Mouse (Mus musculus) stomach, embryonic 15.5 days (tissue): Measurements from ENCODE around the gene Gm17949. TPM values are rescaled to one million over a fixed set of nuclear protein-coding genes. Genes with fewer than 3 reads are reported as not detected.
"Not testable (repeated sequence)": the region's sequence is repeated elsewhere in the genome, so short reads cannot be mapped to it uniquely, and the experiment has no call there.

Source experiments
- ATAC-seq: fragments of 200-750 bp; cut with Nextera tagmentation; 2 replicates; pipeline ENCODE4 v1.8.0; 2017; ENCODE audit warnings: low read depth, moderate number of reproducible peaks, moderate TSS enrichment; ENCODE audit not compliant: insufficient read depth, low FRiP score
- H3K27ac ChIP-seq: fragments of 300-500 bp; sonication (generic); 2 replicates; pipeline ENCODE4 v1.5.1; 2015; ENCODE audit warnings: mild to moderate bottlenecking, inconsistent platforms
- H3K27me3 ChIP-seq: fragments of 300-500 bp; sonication (generic); replicated peaks from 2 replicates; pipeline ENCODE4 v1.6.1; 2015; ENCODE audit warnings: inconsistent platforms
- H3K36me3 ChIP-seq: fragments of 300-500 bp; sonication (generic); 2 replicates; pipeline ENCODE4 v1.6.1; 2015; ENCODE audit warnings: inconsistent platforms
- H3K4me1 ChIP-seq: fragments of 300-500 bp; sonication (generic); 2 replicates; pipeline ENCODE4 v1.6.1; 2015; ENCODE audit warnings: inconsistent platforms
- H3K4me2 ChIP-seq: fragments of 300-500 bp; sonication (generic); 2 replicates; pipeline ENCODE4 v1.6.1; 2015; ENCODE audit warnings: mild to moderate bottlenecking, inconsistent platforms
- H3K4me3 ChIP-seq: fragments of 300-500 bp; sonication (generic); replicated peaks from 2 replicates; pipeline ENCODE4 v1.5.1; 2015; ENCODE audit warnings: inconsistent platforms
- H3K9ac ChIP-seq: fragments of 300-500 bp; sonication (generic); 2 replicates; pipeline ENCODE4 v1.6.1; 2015; ENCODE audit warnings: inconsistent platforms
- H3K9me3 ChIP-seq: fragments of 300-500 bp; sonication (generic); 2 replicates; pipeline ENCODE4 v1.6.1; 2016; ENCODE audit warnings: inconsistent platforms
- WGBS: fragments of 180-500 bp; shearing (Covaris S2); methylation state at CpG from one replicate; pipeline ENCODE4 v1.1.7; 2015; 5-methylcytosine and 5-hydroxymethylcytosine counted together
- polyA plus RNA-seq: library from polyadenylated mRNA; unstranded; fragments of >200 nt; fragmentation: Nextera tagmentation; extraction: Ambion mirVana; gene quantifications from 2 replicates; pipeline ENCODE4 v1.2.1, GENCODE M21; 2015

Gene Gm17949
- polyA plus RNA-seq, 1 experiment from 2014 or later: 0.51 TPM

GRCm38 (mm10) chr17:57029691-57030090 lies 18.4 kb downstream of the Gm17949 start:
- peaks cover 39% of the 10 kb centered on the region for H3K36me3 ChIP-seq
- H3K4me1 ChIP-seq: peaks cover 17% of the 10 kb centered on the region
- no peak overlapping the region for H3K27ac ChIP-seq
- peak overlapping the region; percentile 97 for H3K4me3 ChIP-seq
- no peaks in the 10 kb centered on the region for H3K9me3 ChIP-seq
- no peaks in the 10 kb centered on the region for H3K27me3 ChIP-seq
- 26% methylated on average over 8 of the region's 8 CpGs for WGBS
- 0 out of 2 replicates have a peak overlapping the region, but pooled peaks have one; percentile 100 for H3K9ac ChIP-seq
- no peak for ATAC-seq
- peak overlapping the region; percentile 76 for H3K4me2 ChIP-seq

- peak within 1 kb of the TSS; percentile 100 for H3K9ac ChIP-seq
- no peak for ATAC-seq
- WGBS: under 1% methylated on average over 61 of the region's 99 CpGs
Measured at GRCm38 (mm10) chr17:57030931-57031660, 19.8 kb downstream of the Gm17949 start, which contains the start of gene Khsrp. Khsrp (minus strand) TSS chr17:57031522.

GRCm38 (mm10) chr17:57031661-57032420 lies 20.6 kb downstream of the Gm17949 start:
- H3K27me3 ChIP-seq: no peaks in the 10 kb centered on the region
- peaks cover 17% of the 10 kb centered on the region for H3K4me1 ChIP-seq
- ATAC-seq: peak; percentile 96
- under 1% methylated on average over 38 of the region's 38 CpGs for WGBS
- peak overlapping the region; percentile 67 for H3K4me2 ChIP-seq
- H3K4me3 ChIP-seq: peak overlapping the region; percentile 97
- peaks cover 18% of the 10 kb centered on the region; the same call in 1 of the 2 replicates for H3K36me3 ChIP-seq
- peak overlapping the region; percentile 91 for H3K27ac ChIP-seq
- no peak overlapping the region for H3K9ac ChIP-seq
- H3K9me3 ChIP-seq: no peaks in the 10 kb centered on the region

More at GRCm38 (mm10) chr17:57030931-57031660, 19.8 kb downstream of the Gm17949 start, which contains the start of gene Khsrp:
- no peaks in the 10 kb centered on the region for H3K27me3 ChIP-seq
- no peaks in the 10 kb centered on the region for H3K9me3 ChIP-seq
- H3K27ac ChIP-seq: peak within 1 kb of the TSS; percentile 91
- H3K4me1 ChIP-seq: peaks cover 17% of the 10 kb centered on the region
- peak within 1 kb of the TSS; percentile 97 for H3K4me3 ChIP-seq
- peaks cover 25% of the 10 kb centered on the region; the same call in 1 of the 2 replicates for H3K36me3 ChIP-seq
- H3K4me2 ChIP-seq: peak within 1 kb of the TSS; percentile 76

GRCm38 (mm10) chr17:57032854-57033253 lies 21.6 kb downstream of the Gm17949 start:
- Histone ChIP-seq H3K27ac (peak overlapping the region; percentile 91; the same call in 1 of the 2 replicates), H3K4me2 (peak overlapping the region; percentile 67)
- WGBS: 85% methylated on average over 4 of the region's 4 CpGs

GRCm38 (mm10) chr17:57038978-57039377 lies 27.7 kb downstream of the Gm17949 start:
- no peaks in the 10 kb centered on the region for H3K4me1 ChIP-seq
- no peaks in the 10 kb centered on the region for H3K27me3 ChIP-seq
- ATAC-seq: no peak
- H3K9me3 ChIP-seq: no peaks in the 10 kb centered on the region
- WGBS: 39% methylated on average over 8 of the region's 8 CpGs
- no peak overlapping the region for H3K4me2 ChIP-seq
- H3K27ac ChIP-seq: no peak overlapping the region
- no peak overlapping the region for H3K4me3 ChIP-seq
- H3K9ac ChIP-seq: no peak overlapping the region
- no peaks in the 10 kb centered on the region for H3K36me3 ChIP-seq

More at GRCm38 (mm10) chr17:57032854-57033253, 21.6 kb downstream of the Gm17949 start:
- H3K36me3 ChIP-seq: peaks cover 10% of the 10 kb centered on the region; the same call in 1 of the 2 replicates
- no peak overlapping the region for H3K9ac ChIP-seq
- H3K27me3 ChIP-seq: no peaks in the 10 kb centered on the region
- no peaks in the 10 kb centered on the region for H3K9me3 ChIP-seq
- ATAC-seq: no peak
- no peak overlapping the region for H3K4me3 ChIP-seq
- H3K4me1 ChIP-seq: peaks cover 17% of the 10 kb centered on the region

- no peak within 1 kb of the TSS for H3K9ac ChIP-seq
- no peaks in the 10 kb centered on the region for H3K27me3 ChIP-seq
- no peaks in the 10 kb centered on the region for H3K4me1 ChIP-seq
- H3K4me2 ChIP-seq: no peak within 1 kb of the TSS
- no peaks in the 10 kb centered on the region for H3K9me3 ChIP-seq
- no peaks in the 10 kb centered on the region for H3K36me3 ChIP-seq
- no peak for ATAC-seq
- WGBS: 75% methylated on average over 8 of the region's 8 CpGs
- H3K4me3 ChIP-seq: no peak within 1 kb of the TSS
- H3K27ac ChIP-seq: no peak within 1 kb of the TSS
Measured at GRCm38 (mm10) chr17:57041554-57041953, 30.3 kb downstream of the Gm17949 start, which contains the start of gene Slc25a41. Slc25a41 (minus strand) TSS chr17:57041654.

GRCm38 (mm10) chr17:57047406-57047805 lies 36.1 kb downstream of the Gm17949 start:
- peak; percentile 40 for ATAC-seq
- Histone ChIP-seq H3K27ac (no peak overlapping the region), H3K9ac (no peak overlapping the region), H3K4me2 (no peak overlapping the region), H3K36me3 (peaks cover 3% of the 10 kb centered on the region; the same call in 1 of the 2 replicates), H3K4me1 (no peaks in the 10 kb centered on the region), H3K9me3 (no peaks in the 10 kb centered on the region), H3K27me3 (no peaks in the 10 kb centered on the region), H3K4me3 (no peak overlapping the region)
- WGBS: 28% methylated on average over 5 of the region's 5 CpGs

GRCm38 (mm10) chr17:57048816-57049215 lies 37.5 kb downstream of the Gm17949 start:
- WGBS: 91% methylated on average over 3 of the region's 3 CpGs

GRCm38 (mm10) chr17:57051679-57052078 lies 40.4 kb downstream of the Gm17949 start:
- 80% methylated on average over 4 of the region's 4 CpGs for WGBS
- H3K9ac ChIP-seq, H3K27me3 ChIP-seq, H3K4me3 ChIP-seq, ATAC-seq, H3K4me2 ChIP-seq, H3K4me1 ChIP-seq, H3K9me3 ChIP-seq, H3K27ac ChIP-seq, H3K36me3 ChIP-seq: not testable (repeated sequence)

More at GRCm38 (mm10) chr17:57048816-57049215, 37.5 kb downstream of the Gm17949 start:
- no peaks in the 10 kb centered on the region for H3K27me3 ChIP-seq
- H3K4me3 ChIP-seq: no peak overlapping the region
- H3K4me1 ChIP-seq: no peaks in the 10 kb centered on the region
- H3K27ac ChIP-seq: no peak overlapping the region
- no peaks in the 10 kb centered on the region for H3K9me3 ChIP-seq
- ATAC-seq: no peak
- H3K4me2 ChIP-seq: no peak overlapping the region
- H3K36me3 ChIP-seq: peaks cover 6% of the 10 kb centered on the region; the same call in 1 of the 2 replicates
- H3K9ac ChIP-seq: no peak overlapping the region

GRCm38 (mm10) chr17:57056246-57056645 lies 45.0 kb downstream of the Gm17949 start:
- H3K36me3 ChIP-seq: peaks cover 6% of the 10 kb centered on the region; the same call in 1 of the 2 replicates
- H3K4me2 ChIP-seq: no peak overlapping the region
- no peaks in the 10 kb centered on the region for H3K9me3 ChIP-seq
- H3K4me1 ChIP-seq: peaks cover 12% of the 10 kb centered on the region; the same call in 1 of the 2 replicates
- no peak overlapping the region for H3K9ac ChIP-seq
- ATAC-seq: no peak
- H3K27me3 ChIP-seq: peaks cover 2% of the 10 kb centered on the region; the same call in 1 of the 2 replicates
- H3K4me3 ChIP-seq: no peak overlapping the region
- 76% methylated on average over 3 of the region's 3 CpGs for WGBS
- no peak overlapping the region for H3K27ac ChIP-seq

GRCm38 (mm10) chr17:57058891-57059485 lies 47.7 kb downstream of the Gm17949 start, which contains the start of gene Crb3:
Crb3 (plus strand) TSS chr17:57059105.
- Histone ChIP-seq H3K9me3 (no peaks in the 10 kb centered on the region), H3K9ac (peak within 1 kb of the TSS; percentile 34; the same call in 1 of the 2 replicates), H3K4me3 (peak within 1 kb of the TSS; percentile 71), H3K36me3 (no peaks in the 10 kb centered on the region), H3K4me1 (peaks cover 17% of the 10 kb centered on the region; the same call in 1 of the 2 replicates), H3K27me3 (peaks cover 22% of the 10 kb centered on the region), H3K27ac (peak within 1 kb of the TSS; percentile 89), H3K4me2 (peak within 1 kb of the TSS; percentile 96)
- no peak for ATAC-seq
- WGBS: 1% methylated on average over 18 of the region's 22 CpGs
